ENCODE assay signal across 16 mouse cellular contexts in the genomic region with DNA sequence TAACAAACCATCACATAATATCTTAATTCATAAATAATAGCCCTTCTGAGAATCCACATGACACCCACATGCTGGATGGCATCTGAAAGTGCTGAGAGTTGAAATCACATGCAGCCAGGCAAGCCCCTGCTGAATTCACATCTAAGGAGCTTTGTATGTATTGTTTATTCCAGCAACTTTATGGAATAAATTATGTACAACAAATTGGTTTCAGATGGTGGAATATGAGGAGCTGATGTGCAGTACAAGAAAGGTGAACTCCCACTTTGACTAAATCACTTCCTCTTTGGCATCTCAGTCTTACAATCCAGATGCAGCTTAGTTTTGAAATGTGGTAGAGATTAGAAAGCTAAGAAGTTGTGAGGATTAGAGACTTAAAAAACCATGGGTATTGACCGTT.
"Had no signal": no experiment of that assay in that cellular context is flagged by ENCODE, and none has a peak within 500 bp of the region (broad histone marks: within the 10 kb centered on the region; RNA-seq: fewer than 3 reads in every experiment).

No protein-coding gene starts in this region.

- DNase-seq: kidney, postnatal 10 days; kidney, postnatal 4 days; lung, embryonic 14.5 days; lung, postnatal 10 days; lung, postnatal 4 days; retina, postnatal 1 day; right cerebral cortex, postnatal 4 days; spleen, adult 18-20 months; thymus, adult 18-20 months; thymus, postnatal 25 days had no signal

- H3K9me3 ChIP-seq: limb, embryonic 15.5 days; liver, embryonic 12.5 days; midbrain, embryonic 15.5 days; neural tube, embryonic 12.5 days had no signal

- H3K4me2 ChIP-seq: limb, embryonic 15.5 days; liver, embryonic 12.5 days; lung, embryonic 14.5 days; midbrain, embryonic 11.5 days; midbrain, embryonic 15.5 days; neural tube, embryonic 12.5 days had no signal

- H3K36me3 ChIP-seq: limb, embryonic 15.5 days; liver, embryonic 12.5 days; midbrain, embryonic 15.5 days; neural tube, embryonic 12.5 days had no signal

- H3K9ac ChIP-seq: limb, embryonic 15.5 days; liver, embryonic 12.5 days; lung, embryonic 14.5 days; midbrain, embryonic 15.5 days; neural tube, embryonic 12.5 days had no signal

- ATAC-seq: liver, embryonic 12.5 days; midbrain, embryonic 15.5 days had no signal

- H3K27ac ChIP-seq: layer of hippocampus, adult 2 months; limb, embryonic 15.5 days; liver, embryonic 12.5 days; midbrain, embryonic 15.5 days; neural tube, embryonic 12.5 days had no signal

- H3K4me3 ChIP-seq: layer of hippocampus, adult 2 months; limb, embryonic 15.5 days; liver, embryonic 12.5 days; midbrain, embryonic 15.5 days; neural tube, embryonic 12.5 days had no signal

- H3K27me3 ChIP-seq: limb, embryonic 15.5 days; liver, embryonic 12.5 days; midbrain, embryonic 15.5 days; neural tube, embryonic 12.5 days had no signal

- H3K4me1 ChIP-seq: limb, embryonic 15.5 days; liver, embryonic 12.5 days; midbrain, embryonic 15.5 days; neural tube, embryonic 12.5 days had no signal
